Mouse (Mus musculus): ENCODE measurements at regions not wholly inside any gene's neighbourhood (a gene's known extent, or its start where the extent isn't known, plus 50 kb on each side); places are given as distances from the start of the nearest gene placed in this dataset.

GRCm38 (mm10) chr3:8017489-8017888, 1397.2 kb upstream of the 1700008P02Rik start:
- no peak for TF ChIP-seq POLR2A (IDR thresholded peaks at IDR 0.05; ENCODE audit: borderline replicate concordance, insufficient read depth, low read length)
- no peak for TF ChIP-seq CTCF (IDR thresholded peaks at IDR 0.05; ENCODE audit: borderline replicate concordance, insufficient read depth, low read depth, low read length)

All from cerebellum, adult 2 months (tissue).